Mouse (Mus musculus) brain, embryonic 14.5 days (tissue): ENCODE data around the gene Zfp282.

Experiments used
- CTCF ChIP-seq: fragments of 200-500 bp; IDR thresholded peaks from 2 replicates; pipeline ENCODE4 v1.5.1; 2012; ENCODE audit warnings: inconsistent platforms, mild to moderate bottlenecking, moderate library complexity, borderline replicate concordance; ENCODE audit not compliant: insufficient read depth, insufficient read length; ENCODE audit errors: extremely low read depth
- POLR2A ChIP-seq: fragments of 200-500 bp; IDR thresholded peaks from 2 replicates; pipeline ENCODE4 v1.6.1; 2012; ENCODE audit warnings: mild to moderate bottlenecking, inconsistent platforms, borderline replicate concordance; ENCODE audit not compliant: poor library complexity, insufficient read depth, insufficient read length, severe bottlenecking; ENCODE audit errors: extremely low read depth

DNA sequence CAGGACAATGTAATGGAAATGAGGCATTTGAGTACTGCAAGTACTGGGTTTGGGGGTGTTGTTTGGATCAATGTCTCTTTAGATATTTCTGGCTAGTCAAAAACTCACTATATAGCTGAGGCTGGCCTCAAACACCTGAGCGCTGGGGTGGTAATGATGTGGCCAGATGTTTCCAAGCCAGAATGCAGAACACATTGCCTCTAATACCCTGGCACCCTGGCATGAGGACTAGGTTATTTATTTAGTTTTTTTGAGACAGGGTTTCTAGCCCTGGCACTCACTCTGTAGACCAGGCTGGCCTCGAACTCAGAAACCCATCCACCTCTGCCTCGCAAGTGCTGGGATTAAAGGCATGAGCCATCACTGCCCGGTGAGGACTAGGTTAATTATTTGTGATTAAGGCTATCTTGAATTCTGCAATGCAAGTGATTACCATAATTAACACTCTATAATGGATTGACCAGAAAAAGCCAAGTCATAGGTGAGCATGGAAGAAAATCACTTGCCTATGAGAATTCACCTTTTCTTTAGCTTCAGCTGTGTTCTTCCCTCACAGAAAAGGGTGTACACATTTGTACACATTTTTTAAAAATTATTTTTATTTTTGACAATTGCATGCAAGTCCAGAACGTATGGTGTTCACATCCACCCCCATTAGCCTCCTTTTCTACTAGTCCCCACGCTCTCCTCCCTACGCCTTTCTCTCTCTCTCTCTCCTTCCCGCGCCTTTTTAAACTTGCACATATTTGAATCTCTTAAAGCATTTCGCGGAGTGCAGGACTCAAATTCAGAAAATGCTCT, 42.8 kb downstream of the Zfp282 start:
- TF ChIP-seq POLR2A: no peak
- TF ChIP-seq CTCF: no peak
